Mouse (Mus musculus) heart, postnatal 14 days (tissue): ENCODE measurements around the gene Rab5c. TPM values are rescaled to one million over a fixed set of nuclear protein-coding genes. Genes with fewer than 3 reads are reported as not detected.

Experiments used
- DNase-seq, 2 experiments: peaks; one replicate each; pipeline ENCODE4 v3.0.0; 2021 to 2022
- intact Hi-C: fragments of 180-260 bp; cut with DNase I; formaldehyde crosslinking; loops from one replicate; pipeline ENCODE4 v1.15.1; 2025
- long read RNA-seq, 2 experiments: library from polyadenylated mRNA; stranded (forward); transcript quantifications; one replicate each; pipeline ENCODE4 v2.0.0; 2021
- total RNA-seq, 2 experiments: library from RNA; stranded (reverse); gene quantifications; 2 replicates each; pipeline ENCODE4 v1.2.3; 2021

The Rab5c gene
- total RNA-seq, result 10 to 100 TPM; 70.4 to 74.6 TPM
- long read RNA-seq, experiment 1, transcript Rab5c-202 (6 exons, 1,915 nt), result major isoform, 16 of 16 reads
- long read RNA-seq, experiment 1, partial matches to known transcripts, result 0 of 16 reads
- long read RNA-seq, experiment 1, other reads (novel, unspliced or antisense), result 0 of 16 reads
- long read RNA-seq, experiment 2, transcript Rab5c-202 (6 exons, 1,915 nt), result major isoform, 7 of 11 reads
- long read RNA-seq, experiment 2, partial matches to known transcripts, result 1 of 11 reads
- long read RNA-seq, experiment 2, other reads (novel, unspliced or antisense), result 3 of 11 reads

GRCm38 (mm10) chr11:100738066-100738604 lies at the start of gene Rab5c:
TSS of gene Rab5c (minus strand) at chr11:100738215.
- DNase-seq, result peak; percentile 97 to 98
- intact Hi-C loops, result no loop called here

DNA sequence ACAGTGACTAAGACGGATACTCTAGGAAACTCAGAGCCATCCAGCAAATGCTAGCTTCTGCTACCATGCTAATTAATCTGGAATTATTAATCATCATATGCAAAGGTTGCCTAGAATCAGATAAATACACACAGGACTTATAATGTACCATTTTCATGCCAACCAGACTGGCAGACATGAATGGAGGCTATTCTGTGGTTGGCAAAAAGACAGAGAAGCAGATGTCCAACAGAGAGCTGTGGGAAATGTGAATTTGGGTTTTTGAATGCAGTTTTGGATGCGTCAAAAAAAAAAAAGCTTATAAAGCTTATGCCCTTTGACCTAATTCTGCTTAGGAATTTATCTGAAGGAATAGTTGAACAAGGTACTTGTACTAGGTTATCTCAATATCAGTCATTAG lies 47.8 kb upstream of the Rab5c start:
- intact Hi-C loops, result no loop called here
- no peak for DNase-seq

DNA sequence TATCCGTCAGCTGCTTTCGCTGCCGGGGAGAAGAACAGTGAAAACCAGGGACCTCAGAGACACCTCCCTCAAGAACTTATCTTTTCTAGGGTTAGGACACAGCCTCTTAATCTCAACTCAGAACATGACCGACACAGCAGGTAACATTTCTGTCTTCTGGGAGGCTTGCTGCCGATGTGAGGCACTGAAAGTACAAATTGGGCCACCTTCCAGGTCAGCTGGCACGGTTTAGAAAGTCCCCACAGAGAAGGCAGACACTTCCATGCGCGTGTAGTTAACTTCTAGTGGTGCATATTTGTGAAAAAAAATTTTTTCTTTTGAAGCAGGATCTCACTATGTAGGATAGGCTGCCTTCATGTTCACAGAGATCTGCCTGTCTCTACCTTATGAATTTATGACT lies 46.3 kb upstream of the Rab5c start:
- DNase-seq, result no peak
- intact Hi-C loops, result no loop called here

GRCm38 (mm10) chr11:100782568-100782967 lies 44.6 kb upstream of the Rab5c start:
- intact Hi-C loops, result no loop called here
- no peak for DNase-seq

GRCm38 (mm10) chr11:100781763-100782475 lies 43.9 kb upstream of the Rab5c start:
- DNase-seq, result no peak
- intact Hi-C loops, result no loop called here

DNA sequence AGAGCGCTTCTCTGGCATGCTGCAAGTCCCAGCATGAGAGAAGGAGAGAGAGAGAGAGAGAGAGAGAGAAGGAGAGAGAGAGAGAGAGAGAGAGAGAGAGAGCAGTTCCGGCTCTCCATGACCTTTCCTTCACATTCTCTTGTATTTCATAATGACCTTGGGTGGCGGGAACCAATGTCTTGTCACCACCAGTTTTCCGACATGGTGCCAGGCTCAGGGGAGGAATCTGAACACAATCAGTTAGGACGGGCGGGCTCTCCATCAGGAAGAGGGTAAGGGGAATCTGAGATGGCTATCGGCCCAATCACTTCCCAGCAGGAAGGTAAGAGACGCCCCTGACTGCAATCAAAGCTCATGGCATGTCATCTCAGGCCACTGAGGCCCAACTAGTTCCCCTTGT lies 42.2 kb upstream of the Rab5c start:
- intact Hi-C loops, result no loop called here
- no peak for DNase-seq

- no peak for DNase-seq
- intact Hi-C loops, result no loop called here
These were observed 40.1 kb upstream of the Rab5c start for GRCm38 (mm10) chr11:100778069-100778468.

GRCm38 (mm10) chr11:100775921-100776320 lies 37.9 kb upstream of the Rab5c start:
- DNase-seq, result no peak
- intact Hi-C loops, result no loop called here

GRCm38 (mm10) chr11:100774261-100774660 lies 36.2 kb upstream of the Rab5c start:
- intact Hi-C loops, result no loop called here
- DNase-seq, result no peak

DNA sequence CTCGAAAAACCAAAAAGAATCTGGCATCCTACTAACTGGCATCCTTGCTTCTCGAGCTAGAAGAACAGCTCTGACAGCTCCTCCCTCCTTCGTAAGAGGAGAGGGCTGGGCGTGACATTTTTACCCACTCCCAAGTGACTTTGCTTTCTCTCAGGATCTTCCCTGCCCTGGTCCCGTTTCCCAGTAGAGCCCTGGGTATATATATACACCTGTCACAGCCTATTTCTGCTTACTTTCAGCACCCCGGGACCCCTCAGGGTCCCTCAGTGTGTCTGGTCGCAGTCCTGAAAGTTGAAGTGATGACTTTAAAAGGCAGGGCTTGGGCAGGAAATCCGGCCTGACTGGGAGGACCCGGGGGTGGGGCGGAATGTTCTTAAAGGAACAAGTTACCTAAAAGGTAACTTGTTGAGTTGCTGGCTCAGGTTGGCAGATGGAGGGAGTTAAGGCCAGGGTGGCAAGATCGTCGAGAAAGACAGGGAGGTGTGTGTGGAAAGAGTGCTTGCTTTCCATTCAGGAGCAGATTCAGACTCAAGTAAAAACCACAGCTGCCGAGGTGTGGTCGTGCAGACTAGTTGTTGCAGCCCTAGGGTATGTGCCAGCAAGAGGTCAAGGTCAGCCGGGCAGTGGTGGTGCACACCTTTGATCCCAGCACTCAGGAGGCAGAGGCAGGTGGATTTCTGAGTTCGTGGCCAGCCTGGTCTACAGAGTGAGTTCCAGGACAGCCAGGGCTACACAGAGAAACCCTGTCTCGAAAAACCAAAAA lies 32.8 kb upstream of the Rab5c start, which contains the start of gene Ghdc:
Gene Ghdc (minus strand): TSS at position 312 of the 763 bp plus-strand sequence.
- intact Hi-C loops, result no loop called here
- peak; percentile 80 to 86 for DNase-seq

DNA sequence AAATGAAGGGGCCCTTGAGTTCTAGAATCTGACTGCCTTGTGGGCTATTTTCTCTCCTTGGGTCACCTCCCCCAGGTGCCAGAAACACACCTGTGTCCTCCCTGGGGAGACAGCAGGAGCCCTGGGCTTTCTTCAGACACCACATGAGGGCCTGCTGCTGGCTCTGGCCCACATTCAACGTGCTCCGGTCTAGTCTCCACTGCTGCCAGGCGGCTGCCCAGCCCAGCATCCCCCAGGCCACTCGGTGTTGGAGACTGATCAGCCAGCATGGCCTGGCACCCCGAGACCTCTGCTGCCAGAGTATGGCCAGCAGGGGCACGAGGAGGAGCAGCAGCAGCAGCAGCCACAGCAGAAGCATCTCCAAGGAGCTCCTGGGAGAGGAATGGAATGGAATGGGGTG lies 32.0 kb upstream of the Rab5c start:
- intact Hi-C loops, result loop anchor here (5.0 kb wide), 1 partner anchor 187 kb away; no protein-coding TSS in a partner anchor
- DNase-seq, result no peak

GRCm38 (mm10) chr11:100767871-100768270 lies 29.9 kb upstream of the Rab5c start:
- DNase-seq, result no peak
- intact Hi-C loops, result loop anchor here (5.0 kb wide), 1 partner anchor 189 kb away; no protein-coding TSS in a partner anchor

DNA sequence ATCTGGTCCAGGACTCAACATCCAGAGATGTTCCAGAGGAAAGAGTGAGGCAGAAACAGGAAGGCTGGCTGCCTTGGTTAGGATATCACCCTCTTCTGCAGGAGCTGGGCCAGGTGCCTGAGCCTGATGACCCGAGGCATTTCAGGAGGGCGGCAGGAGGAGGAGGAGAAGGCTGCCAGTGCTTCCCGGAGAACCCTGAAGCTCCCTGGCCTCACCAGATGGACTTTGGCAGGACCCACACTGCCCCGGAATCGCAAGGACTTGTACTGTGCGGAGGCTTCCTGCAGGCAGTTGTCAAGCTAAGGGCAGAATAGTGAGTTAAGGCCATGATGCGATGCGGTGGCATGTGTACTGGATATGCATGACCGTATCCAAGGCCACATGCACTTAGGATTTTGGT lies 28.7 kb upstream of the Rab5c start:
- no peak for DNase-seq
- intact Hi-C loops, result loop anchor here (5.0 kb wide), 1 partner anchor 191 kb away; no protein-coding TSS in a partner anchor

- intact Hi-C loops, result loop anchor here (5.0 kb wide), 1 partner anchor 191 kb away; the partner anchor contains the start of gene Cnp
These were observed 24.8 kb upstream of the Rab5c start, which contains the start of gene Hcrt for GRCm38 (mm10) chr11:100762831-100763230. TSS of gene Hcrt (minus strand) at chr11:100762931.

GRCm38 (mm10) chr11:100761547-100762045 lies 23.6 kb upstream of the Rab5c start:
- DNase-seq, result peak; percentile 89 to 96
- intact Hi-C loops, result loop anchor here (1.0 to 5.0 kb wide), 2 partner anchors 47 to 189 kb away; partner anchors contain the start of gene Cnp

More at GRCm38 (mm10) chr11:100762831-100763230, 24.8 kb upstream of the Rab5c start, which contains the start of gene Hcrt:
- no peak for DNase-seq

DNA sequence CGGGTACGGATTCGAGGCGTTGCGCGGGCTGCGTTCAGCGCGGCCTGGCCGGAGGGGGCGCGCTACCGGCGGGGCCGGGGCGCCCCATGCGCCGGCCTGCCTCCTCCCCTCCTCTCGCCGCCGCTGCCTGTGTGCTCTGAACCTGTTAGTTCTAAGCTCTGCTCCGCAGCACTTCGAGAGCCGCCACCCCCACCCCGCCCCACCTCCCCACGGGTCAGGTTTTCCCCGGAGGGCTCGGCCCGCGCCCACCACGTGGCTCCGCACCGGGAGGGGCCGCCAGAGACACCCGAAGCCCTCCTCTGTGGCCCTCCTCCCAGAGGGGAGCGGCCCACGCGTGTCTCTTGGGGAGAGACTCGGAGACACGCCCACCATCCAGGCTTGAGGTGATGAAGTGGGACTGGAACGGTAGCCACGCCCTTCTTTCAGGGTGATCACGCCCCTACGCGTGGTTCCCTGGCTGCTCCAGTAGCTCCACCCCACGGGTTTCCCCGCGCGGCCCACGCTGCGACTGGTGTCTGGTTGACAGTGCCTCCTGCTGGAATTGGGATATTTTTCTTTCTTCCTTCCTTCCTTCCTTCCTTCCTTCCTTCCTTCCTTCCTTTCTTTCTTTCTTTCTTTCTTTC lies 21.7 kb upstream of the Rab5c start, which contains the start of gene Kcnh4:
Gene Kcnh4 (minus strand): TSS at position 332 of the 623 bp plus-strand sequence.
- intact Hi-C loops, result loop anchor here (2.0 to 5.0 kb wide), 2 partner anchors 15 to 187 kb away; partner anchors contain the start of gene Cnp
- peak in 1 of 2 experiments; percentile 34 for DNase-seq

- DNase-seq, result peak; percentile 62 to 68
- intact Hi-C loops, result loop anchor here (2.0 kb wide), 1 partner anchor 14 kb away; no protein-coding TSS in a partner anchor
These were observed 20.9 kb upstream of the Rab5c start for GRCm38 (mm10) chr11:100758707-100759610.

DNA sequence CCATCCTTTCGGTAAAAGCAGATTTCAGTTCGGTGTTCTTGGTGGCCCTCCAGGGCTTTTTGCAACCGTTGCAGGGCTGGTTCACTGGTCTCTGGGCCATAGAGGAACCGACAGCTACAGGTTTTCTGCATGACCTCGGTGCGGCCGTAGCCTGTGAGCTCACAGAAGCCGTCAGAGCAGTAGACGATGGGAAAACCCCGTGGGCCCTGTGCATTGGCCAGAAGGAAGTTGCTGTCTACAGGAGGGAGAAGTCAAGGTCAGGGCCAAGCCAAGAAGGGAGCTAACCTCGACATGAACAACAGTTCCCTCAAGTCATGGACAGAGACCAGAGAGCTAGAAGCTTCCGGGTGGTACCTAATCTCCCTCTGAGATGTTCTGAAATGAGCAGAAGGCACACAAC lies 19.6 kb upstream of the Rab5c start:
- DNase-seq, result no peak
- intact Hi-C loops, result no loop called here
